ENCODE assay signal across 10 mouse cellular contexts in genomic region chr6:73227376-73228158, GRCm38 (mm10). TPM values are rescaled to one million over a fixed set of nuclear protein-coding genes. Genes with fewer than 3 reads are reported as not detected.
DNase-seq lines count a peak whose midpoint lies in the region; ATAC-seq and TF ChIP-seq lines count a peak whose summit lies in the region.
"Had no signal": no experiment of that assay in that cellular context is flagged by ENCODE, and none has a peak within 500 bp of the region (broad histone marks: within the 10 kb centered on the region; RNA-seq: fewer than 3 reads in every experiment).

No protein-coding gene starts in this region.

- H3K4me1 ChIP-seq in liver, adult 2 months (ENCODE audit: control insufficient read depth, insufficient read depth, low read length): peaks cover 5% of the 10 kb centered on the region; the same call in 1 of the 2 replicates
- H3K4me1 ChIP-seq in liver, embryonic 11.5 days (replicated peaks; ENCODE audit: control insufficient read depth, insufficient read depth, low read length): no peaks in the 10 kb centered on the region
- H3K4me1 ChIP-seq in midbrain, embryonic 14.5 days (ENCODE audit: control insufficient read depth, insufficient read depth, low read length): no peaks in the 10 kb centered on the region
- no peaks in the 10 kb centered on the region for H3K4me1 ChIP-seq in kidney, embryonic 14.5 days (ENCODE audit: control insufficient read depth, insufficient read depth, low read length)
- H3K4me1 ChIP-seq: liver, embryonic 15.5 days had no signal

- no peak for ATAC-seq in liver, embryonic 11.5 days (replicated peaks; ENCODE audit: low FRiP score)
- no peak for ATAC-seq in Patski
- no peak; the same call in 1 of the 2 replicates for ATAC-seq in midbrain, embryonic 14.5 days (ENCODE audit: low FRiP score, low TSS enrichment)
- no peak for ATAC-seq in kidney, embryonic 14.5 days (ENCODE audit: low FRiP score, low TSS enrichment)

- DNase-seq in liver, adult 2 months (ENCODE audit: extremely low read depth, low read depth, low spot score): peak; percentile 43
- no peak for DNase-seq in liver, embryonic 11.5 days (ENCODE audit: low spot score)
- DNase-seq in Patski (ENCODE audit: low read depth, low spot score): no peak
- DNase-seq in embryo, embryonic 10.5 days (ENCODE audit: low spot score): peak; percentile 81
- peak; percentile 89 for DNase-seq in midbrain, embryonic 14.5 days
- no peak for DNase-seq in natural killer cell, adult 2 months (ENCODE audit: low spot score in 2 of 2)
- DNase-seq in left cerebral cortex, postnatal 4 days: no peak

- H3K27me3 ChIP-seq in liver, adult 2 months (ENCODE audit: control insufficient read depth, insufficient read depth, low read length): no peaks in the 10 kb centered on the region
- H3K27me3 ChIP-seq in liver, embryonic 11.5 days (replicated peaks; ENCODE audit: control insufficient read depth, insufficient read depth, low read length): no peaks in the 10 kb centered on the region
- no peaks in the 10 kb centered on the region for H3K27me3 ChIP-seq in Patski
- H3K27me3 ChIP-seq in midbrain, embryonic 14.5 days (ENCODE audit: control insufficient read depth, insufficient read depth, low read length): no peaks in the 10 kb centered on the region
- H3K27me3 ChIP-seq in kidney, embryonic 14.5 days (ENCODE audit: control insufficient read depth, insufficient read depth, low read length): no peaks in the 10 kb centered on the region
- H3K27me3 ChIP-seq: liver, embryonic 15.5 days had no signal

- POLR2A ChIA-PET in Patski (lab: Charles Lee): no interaction called here

- H3K4me3 ChIP-seq in liver, adult 2 months (ENCODE audit: insufficient read depth, low read depth, low read length): no peak overlapping the region
- no peak overlapping the region for H3K4me3 ChIP-seq in liver, embryonic 11.5 days (ENCODE audit: low read depth, low read length)
- no peak overlapping the region for H3K4me3 ChIP-seq in midbrain, embryonic 14.5 days (replicated peaks; ENCODE audit: low read depth, low read length)
- no peak overlapping the region for H3K4me3 ChIP-seq in kidney, embryonic 14.5 days (ENCODE audit: low read length)
- H3K4me3 ChIP-seq: erythroblast, embryonic 14.5 days; liver, embryonic 15.5 days had no signal

- no peak for TF ChIP-seq POLR2A in liver, adult 2 months (IDR thresholded peaks at IDR 0.05; ENCODE audit: extremely low read depth, insufficient read depth, low read length)

- no peak overlapping the region for H3K27ac ChIP-seq in liver, adult 2 months (replicated peaks; ENCODE audit: insufficient read depth, low read depth, low read length)
- H3K27ac ChIP-seq in liver, embryonic 11.5 days (ENCODE audit: low read depth, low read length): no peak overlapping the region
- H3K27ac ChIP-seq in midbrain, embryonic 14.5 days (replicated peaks; ENCODE audit: low read depth, low read length): no peak overlapping the region
- no peak overlapping the region for H3K27ac ChIP-seq in kidney, embryonic 14.5 days (ENCODE audit: low read depth, low read length)
- H3K27ac ChIP-seq: liver, embryonic 15.5 days had no signal

- no peaks in the 10 kb centered on the region for H3K79me2 ChIP-seq in liver, adult 2 months (ENCODE audit: control insufficient read depth, insufficient read depth, low read length)

- WGBS in liver, adult 2 months: 39% methylated on average over 10 of the region's 10 CpGs
- WGBS in liver, embryonic 11.5 days: 35% methylated on average over 10 of the region's 10 CpGs
- 49% methylated on average over 10 of the region's 10 CpGs for WGBS in midbrain, embryonic 14.5 days
- 39% methylated on average over 10 of the region's 10 CpGs for WGBS in kidney, embryonic 14.5 days

- peak; percentile 42 for TF ChIP-seq CTCF in liver, adult 2 months (IDR thresholded peaks at IDR 0.05; ENCODE audit: low read depth, low read length)
- TF ChIP-seq CTCF in Patski (IDR thresholded peaks at IDR 0.05): peak; percentile 12

- in situ Hi-C loops in Patski (cut with MboI; ENCODE audit: low pct_unique_long_range_greater_than_20kb): loop anchor here (5.0 to 10.0 kb wide), 2 partner anchors 213 to 285 kb away; no protein-coding TSS in a partner anchor

- CTCF ChIA-PET in Patski (lab: Charles Lee): no interaction called here

- no peaks in the 10 kb centered on the region for H3K9me3 ChIP-seq in liver, embryonic 11.5 days (ENCODE audit: control insufficient read depth, low read length)
- no peaks in the 10 kb centered on the region for H3K9me3 ChIP-seq in midbrain, embryonic 14.5 days (ENCODE audit: control insufficient read depth, low read length)
- no peaks in the 10 kb centered on the region for H3K9me3 ChIP-seq in kidney, embryonic 14.5 days (ENCODE audit: control insufficient read depth, low read length)
- H3K9me3 ChIP-seq: liver, embryonic 15.5 days had no signal

- no peak overlapping the region for H3K9ac ChIP-seq in liver, adult 2 months (ENCODE audit: low read depth, low read length)
- H3K9ac ChIP-seq in liver, embryonic 11.5 days (ENCODE audit: low read depth, low read length): no peak overlapping the region
- H3K9ac ChIP-seq in midbrain, embryonic 14.5 days (replicated peaks; ENCODE audit: low read length): no peak overlapping the region
- no peak overlapping the region for H3K9ac ChIP-seq in kidney, embryonic 14.5 days (ENCODE audit: low read depth, low read length)
- H3K9ac ChIP-seq: liver, embryonic 15.5 days had no signal

- no peak overlapping the region for H3K4me2 ChIP-seq in liver, embryonic 11.5 days
- H3K4me2 ChIP-seq in midbrain, embryonic 14.5 days (ENCODE audit: low read length): no peak overlapping the region
- H3K4me2 ChIP-seq in kidney, embryonic 14.5 days (replicated peaks; ENCODE audit: low read depth, low read length): no peak overlapping the region
- H3K4me2 ChIP-seq: liver, embryonic 15.5 days had no signal

- intact Hi-C loops in left cerebral cortex, postnatal 4 days (cut with DNase I): loop anchor here (5.0 to 10.0 kb wide), 2 partner anchors 285 to 583 kb away; no protein-coding TSS in a partner anchor

- H3K36me3 ChIP-seq in liver, adult 2 months (ENCODE audit: control insufficient read depth, insufficient read depth, low read length): no peaks in the 10 kb centered on the region
- no peaks in the 10 kb centered on the region for H3K36me3 ChIP-seq in liver, embryonic 11.5 days (ENCODE audit: control insufficient read depth, insufficient read depth, low read length)
- no peaks in the 10 kb centered on the region for H3K36me3 ChIP-seq in midbrain, embryonic 14.5 days (ENCODE audit: control insufficient read depth, insufficient read depth, low read length)
- no peaks in the 10 kb centered on the region for H3K36me3 ChIP-seq in kidney, embryonic 14.5 days (ENCODE audit: control insufficient read depth, insufficient read depth, low read length)
- H3K36me3 ChIP-seq: liver, embryonic 15.5 days had no signal

RNA-seq across cellular contexts. Expression of gene Dnah6, which starts 6.1 kb away (rescaled TPM):
- not detected in 2 replicates for total RNA-seq in liver, adult 2 months (2014; rRNA removed)
- not detected in 2 replicates for polyA plus RNA-seq in liver, adult 2 months (2012; rRNA removed)
- 0.01 and 0.03 TPM in 2 replicates for polyA plus RNA-seq in liver, embryonic 11.5 days (2014; fragmentation: Nextera tagmentation; extraction: Ambion mirVana)
- 0.01 TPM for polyA plus RNA-seq in Patski (2021)
- 0.12 and 0.14 TPM in 2 replicates for polyA plus RNA-seq in midbrain, embryonic 14.5 days (2014; fragmentation: Nextera tagmentation; extraction: Ambion mirVana)
- total RNA-seq in left cerebral cortex, postnatal 4 days (2021): 1 to 10 TPM; 1.1 to 1.2 TPM
- polyA plus RNA-seq in kidney, embryonic 14.5 days (2014; fragmentation: Nextera tagmentation; extraction: Ambion mirVana): 0.05 and 0.06 TPM in 2 replicates

RNA-seq across cellular contexts. Expression of gene Suclg1, which starts 20.6 kb away (rescaled TPM):
- 140 and 163 TPM in 2 replicates for total RNA-seq in liver, adult 2 months (2014; rRNA removed)
- polyA plus RNA-seq in liver, adult 2 months (2012; rRNA removed): 136 and 186 TPM in 2 replicates
- polyA plus RNA-seq in liver, embryonic 11.5 days (2014; fragmentation: Nextera tagmentation; extraction: Ambion mirVana): 188 and 206 TPM in 2 replicates
- polyA plus RNA-seq in Patski (2021): 206 TPM
- 148 and 154 TPM in 2 replicates for polyA plus RNA-seq in midbrain, embryonic 14.5 days (2014; fragmentation: Nextera tagmentation; extraction: Ambion mirVana)
- 10 to 100 TPM; 66.5 to 79.5 TPM for total RNA-seq in left cerebral cortex, postnatal 4 days (2021)
- polyA plus RNA-seq in kidney, embryonic 14.5 days (2014; fragmentation: Nextera tagmentation; extraction: Ambion mirVana): 206 and 227 TPM in 2 replicates

Comparison
In these comparisons a context has a peak if more than half of its experiments do, and no peak if none do; other contexts are left out.
1. DNase-seq: peak in liver, adult 2 months (single experiment), embryo, embryonic 10.5 days (single experiment) and midbrain, embryonic 14.5 days (single experiment); none in liver, embryonic 11.5 days (single experiment), Patski (single experiment), natural killer cell, adult 2 months (0 of 2) and left cerebral cortex, postnatal 4 days (single experiment).